Mouse (Mus musculus): Measurements from ENCODE around the gene Rnf144a. TPM values are rescaled to one million over a fixed set of nuclear protein-coding genes. Genes with fewer than 3 reads are reported as not detected.

Rnf144a gene
- polyA plus RNA-seq, 1 experiment from 2014 or later: 35.1 TPM

DNA sequence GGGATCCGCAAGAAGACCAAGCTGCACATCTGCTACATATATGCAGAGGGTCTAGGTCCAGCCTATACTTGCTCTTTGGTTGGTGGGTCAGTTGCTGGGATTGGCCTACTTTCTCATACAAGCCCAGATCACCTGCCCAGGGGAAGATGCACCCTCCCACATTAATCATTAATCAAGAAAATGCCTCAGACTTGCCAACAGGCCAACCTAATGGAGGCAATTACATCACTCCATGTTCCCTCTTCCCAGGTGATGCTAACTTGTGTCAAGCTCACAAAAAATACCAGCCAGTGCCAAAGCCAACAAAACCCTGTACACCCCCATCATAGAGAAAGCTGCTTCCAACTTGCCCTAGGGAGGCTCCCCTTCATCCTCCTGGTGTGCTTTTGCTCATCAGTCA, 14.3 kb downstream of the Rnf144a start:
- no peaks in the 10 kb centered on the region for H3K9me3 ChIP-seq (ENCODE audit: low read length)
- no peak overlapping the region for H3K4me2 ChIP-seq (replicated peaks; ENCODE audit: low read depth, low read length)
- 100% methylated on average over 1 of the region's 1 CpGs for WGBS
- ATAC-seq (ENCODE audit: low FRiP score, low TSS enrichment): 0 out of 2 replicates have a peak, but pooled peaks have one; percentile 34
- H3K4me1 ChIP-seq (ENCODE audit: insufficient read depth, low read length): peaks cover 47% of the 10 kb centered on the region
- no peak overlapping the region for H3K9ac ChIP-seq (replicated peaks; ENCODE audit: low read length)
- H3K4me3 ChIP-seq (ENCODE audit: low read length): no peak overlapping the region
- H3K27ac ChIP-seq (ENCODE audit: low read length): peak overlapping the region; percentile 67; the same call in 1 of the 2 replicates
- no peaks in the 10 kb centered on the region for H3K27me3 ChIP-seq (ENCODE audit: insufficient read depth, low read length)
- 0 out of 2 replicates have a peak, but pooled peaks cover 5% of the 10 kb centered on the region for H3K36me3 ChIP-seq (ENCODE audit: insufficient read depth, low read length)

DNA sequence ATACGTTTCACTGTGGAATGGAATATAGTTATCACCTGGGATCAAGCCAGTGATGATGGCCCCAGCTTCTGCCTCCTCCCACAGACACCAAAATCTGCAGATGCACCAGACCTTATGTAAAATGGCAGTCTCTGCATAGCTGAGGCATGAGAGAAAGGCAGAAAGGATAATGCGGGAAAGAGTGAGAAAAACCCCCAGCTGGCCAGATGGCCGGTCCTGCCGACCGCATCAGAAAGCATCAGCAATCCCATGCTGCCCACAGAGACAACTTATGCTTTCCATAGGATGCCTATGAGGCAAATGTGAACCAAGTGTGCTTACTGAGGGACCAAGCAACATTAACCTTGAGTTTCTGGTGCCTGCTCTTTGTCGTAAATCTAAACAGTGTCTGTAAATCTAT, 15.7 kb downstream of the Rnf144a start:
- Histone ChIP-seq H3K27ac (ENCODE audit: low read length) (no peak overlapping the region), H3K4me3 (ENCODE audit: low read length) (no peak overlapping the region), H3K9ac (replicated peaks; ENCODE audit: low read length) (no peak overlapping the region), H3K4me1 (ENCODE audit: insufficient read depth, low read length) (peaks cover 41% of the 10 kb centered on the region), H3K36me3 (ENCODE audit: insufficient read depth, low read length) (0 out of 2 replicates have a peak, but pooled peaks cover 5% of the 10 kb centered on the region), H3K9me3 (ENCODE audit: low read length) (no peaks in the 10 kb centered on the region), H3K27me3 (ENCODE audit: insufficient read depth, low read length) (no peaks in the 10 kb centered on the region), H3K4me2 (replicated peaks; ENCODE audit: low read depth, low read length) (no peak overlapping the region)
- WGBS: 63% methylated on average over 6 of the region's 6 CpGs
- ATAC-seq (ENCODE audit: low FRiP score, low TSS enrichment): no peak

DNA sequence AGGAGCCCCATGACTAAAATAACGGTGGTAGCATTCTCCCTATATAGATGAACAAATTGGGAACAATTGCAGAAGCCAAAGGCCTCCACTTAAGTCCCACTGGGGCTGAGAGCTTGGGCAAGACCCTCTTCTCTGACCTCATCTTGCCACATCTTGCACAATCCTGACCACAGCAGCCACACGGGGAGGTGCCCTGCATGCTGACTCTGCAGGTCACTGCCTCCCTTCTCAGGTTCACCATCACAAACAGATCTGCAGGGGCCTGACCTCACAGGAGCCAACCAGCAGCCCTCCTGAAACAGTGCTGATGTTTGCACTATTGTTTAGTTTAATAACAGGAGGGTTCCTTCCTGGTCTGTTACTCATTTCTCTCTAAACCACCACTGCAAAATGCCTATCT, 16.5 kb downstream of the Rnf144a start:
- H3K36me3 ChIP-seq (ENCODE audit: insufficient read depth, low read length): 0 out of 2 replicates have a peak, but pooled peaks cover 5% of the 10 kb centered on the region
- peaks cover 37% of the 10 kb centered on the region for H3K4me1 ChIP-seq (ENCODE audit: insufficient read depth, low read length)
- H3K27me3 ChIP-seq (ENCODE audit: insufficient read depth, low read length): no peaks in the 10 kb centered on the region
- H3K4me2 ChIP-seq (replicated peaks; ENCODE audit: low read depth, low read length): no peak overlapping the region
- H3K4me3 ChIP-seq (ENCODE audit: low read length): no peak overlapping the region
- WGBS: 52% methylated on average over 2 of the region's 2 CpGs
- H3K27ac ChIP-seq (ENCODE audit: low read length): 0 out of 2 replicates have a peak overlapping the region, but pooled peaks have one; percentile 4
- no peak overlapping the region for H3K9ac ChIP-seq (replicated peaks; ENCODE audit: low read length)
- no peaks in the 10 kb centered on the region for H3K9me3 ChIP-seq (ENCODE audit: low read length)
- peak; percentile 69; the same call in 1 of the 2 replicates for ATAC-seq (ENCODE audit: low FRiP score, low TSS enrichment)

GRCm38 (mm10) chr12:26394485-26395470, 20.3 kb downstream of the Rnf144a start:
- H3K36me3 ChIP-seq (ENCODE audit: insufficient read depth, low read length): no peaks in the 10 kb centered on the region
- 0 out of 2 replicates have a peak, but pooled peaks have one; percentile 23 for ATAC-seq (ENCODE audit: low FRiP score, low TSS enrichment)
- H3K27ac ChIP-seq (ENCODE audit: low read length): no peak overlapping the region
- no peak overlapping the region for H3K9ac ChIP-seq (replicated peaks; ENCODE audit: low read length)
- peaks cover 21% of the 10 kb centered on the region for H3K4me1 ChIP-seq (ENCODE audit: insufficient read depth, low read length)
- no peaks in the 10 kb centered on the region for H3K27me3 ChIP-seq (ENCODE audit: insufficient read depth, low read length)
- no peak overlapping the region for H3K4me2 ChIP-seq (replicated peaks; ENCODE audit: low read depth, low read length)
- no peak overlapping the region for H3K4me3 ChIP-seq (ENCODE audit: low read length)
- H3K9me3 ChIP-seq (ENCODE audit: low read length): no peaks in the 10 kb centered on the region
- WGBS: 70% methylated on average over 13 of the region's 13 CpGs

DNA sequence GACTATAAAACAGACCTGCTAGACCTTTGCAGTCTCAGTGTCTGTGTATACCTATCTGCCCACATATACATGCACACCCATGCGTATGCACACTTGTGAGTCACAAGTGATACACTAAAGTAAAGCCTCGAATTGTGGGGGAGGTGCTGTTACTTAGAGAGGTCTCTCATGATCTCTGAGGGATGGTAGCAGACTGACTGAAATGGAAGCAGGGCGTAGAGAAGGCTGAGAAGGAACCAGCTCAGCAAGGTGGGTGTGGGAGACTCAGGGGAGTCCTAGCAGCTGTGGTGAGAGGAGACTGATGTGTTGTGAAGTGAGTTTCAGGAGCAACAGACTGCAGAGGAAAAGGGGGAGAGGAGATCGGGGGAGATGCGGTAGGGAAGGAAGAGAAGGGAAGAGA, 21.8 kb downstream of the Rnf144a start:
- no peaks in the 10 kb centered on the region for H3K9me3 ChIP-seq (ENCODE audit: low read length)
- H3K36me3 ChIP-seq (ENCODE audit: insufficient read depth, low read length): peaks cover 11% of the 10 kb centered on the region
- no peak overlapping the region for H3K4me3 ChIP-seq (ENCODE audit: low read length)
- H3K4me2 ChIP-seq (replicated peaks; ENCODE audit: low read depth, low read length): no peak overlapping the region
- H3K4me1 ChIP-seq (ENCODE audit: insufficient read depth, low read length): peaks cover 13% of the 10 kb centered on the region; the same call in 1 of the 2 replicates
- WGBS: 71% methylated on average over 5 of the region's 5 CpGs
- no peaks in the 10 kb centered on the region for H3K27me3 ChIP-seq (ENCODE audit: insufficient read depth, low read length)
- no peak overlapping the region for H3K9ac ChIP-seq (replicated peaks; ENCODE audit: low read length)
- no peak for ATAC-seq (ENCODE audit: low FRiP score, low TSS enrichment)
- H3K27ac ChIP-seq (ENCODE audit: low read length): no peak overlapping the region

- Histone ChIP-seq H3K36me3 (ENCODE audit: insufficient read depth, low read length) (peaks cover 13% of the 10 kb centered on the region), H3K27me3 (ENCODE audit: insufficient read depth, low read length) (no peaks in the 10 kb centered on the region), H3K4me2 (replicated peaks; ENCODE audit: low read depth, low read length) (no peak overlapping the region), H3K9ac (replicated peaks; ENCODE audit: low read length) (no peak overlapping the region), H3K4me1 (ENCODE audit: insufficient read depth, low read length) (peaks cover 10% of the 10 kb centered on the region; the same call in 1 of the 2 replicates), H3K9me3 (ENCODE audit: low read length) (no peaks in the 10 kb centered on the region), H3K4me3 (ENCODE audit: low read length) (no peak overlapping the region), H3K27ac (ENCODE audit: low read length) (no peak overlapping the region)
- no peak for ATAC-seq (ENCODE audit: low FRiP score, low TSS enrichment)
- WGBS: 62% methylated on average over 1 of the region's 1 CpGs
These were observed 23.9 kb downstream of the Rnf144a start for GRCm38 (mm10) chr12:26391162-26391561.

DNA sequence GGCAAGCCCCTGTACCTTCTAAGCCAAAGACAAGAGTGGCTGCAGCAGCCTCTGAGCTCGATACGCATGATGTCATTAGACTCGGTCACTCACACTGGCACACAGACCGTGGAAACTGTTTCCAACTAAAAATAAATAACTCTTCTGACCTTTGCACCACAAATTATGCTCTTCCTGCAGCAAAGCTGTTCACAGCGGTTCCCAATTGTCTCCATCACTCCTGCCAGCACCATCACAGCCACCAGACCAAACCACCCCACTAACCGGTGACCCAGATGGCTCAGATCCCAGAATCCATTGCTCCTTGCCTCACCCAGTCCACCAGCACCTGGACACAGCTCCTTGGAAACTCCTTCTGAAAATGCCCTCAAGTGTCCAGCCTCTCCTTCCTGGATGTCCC, 27.5 kb downstream of the Rnf144a start:
- no peak for ATAC-seq (ENCODE audit: low FRiP score, low TSS enrichment)
- no peak overlapping the region for H3K9ac ChIP-seq (replicated peaks; ENCODE audit: low read length)
- no peaks in the 10 kb centered on the region for H3K4me1 ChIP-seq (ENCODE audit: insufficient read depth, low read length)
- H3K4me2 ChIP-seq (replicated peaks; ENCODE audit: low read depth, low read length): no peak overlapping the region
- H3K9me3 ChIP-seq (ENCODE audit: low read length): no peaks in the 10 kb centered on the region
- peaks cover 35% of the 10 kb centered on the region for H3K36me3 ChIP-seq (ENCODE audit: insufficient read depth, low read length)
- no peak overlapping the region for H3K27ac ChIP-seq (ENCODE audit: low read length)
- H3K4me3 ChIP-seq (ENCODE audit: low read length): no peak overlapping the region
- 70% methylated on average over 6 of the region's 6 CpGs for WGBS
- H3K27me3 ChIP-seq (ENCODE audit: insufficient read depth, low read length): no peaks in the 10 kb centered on the region

DNA sequence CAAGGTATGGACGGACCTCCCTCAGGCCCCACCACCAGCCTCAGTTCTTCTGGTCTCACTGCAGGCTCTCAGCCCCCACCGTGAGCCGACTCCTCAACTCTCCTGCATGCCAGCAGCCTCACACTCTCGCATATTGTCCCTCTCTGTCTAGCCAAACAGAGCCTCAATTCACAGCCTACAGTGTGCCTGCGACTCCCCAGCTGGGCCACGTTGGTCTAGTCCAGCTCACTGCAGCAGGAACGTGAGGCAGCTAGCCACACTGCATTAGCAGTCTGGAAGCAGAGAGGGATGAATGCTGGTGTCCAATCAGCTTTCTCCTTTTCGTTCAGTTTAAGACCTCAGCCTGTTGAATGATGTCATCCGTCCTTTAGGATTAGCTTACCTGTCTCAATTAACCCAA, 28.1 kb downstream of the Rnf144a start:
- ATAC-seq (ENCODE audit: low FRiP score, low TSS enrichment): no peak
- whole genome bisulfite sequencing: 83% methylated on average over 9 of the region's 9 CpGs
- H3K4me3 ChIP-seq (ENCODE audit: low read length): no peak overlapping the region
- no peak overlapping the region for H3K9ac ChIP-seq (replicated peaks; ENCODE audit: low read length)
- no peaks in the 10 kb centered on the region for H3K27me3 ChIP-seq (ENCODE audit: insufficient read depth, low read length)
- H3K36me3 ChIP-seq (ENCODE audit: insufficient read depth, low read length): peaks cover 36% of the 10 kb centered on the region
- no peaks in the 10 kb centered on the region for H3K4me1 ChIP-seq (ENCODE audit: insufficient read depth, low read length)
- no peaks in the 10 kb centered on the region for H3K9me3 ChIP-seq (ENCODE audit: low read length)
- no peak overlapping the region for H3K4me2 ChIP-seq (replicated peaks; ENCODE audit: low read depth, low read length)
- no peak overlapping the region for H3K27ac ChIP-seq (ENCODE audit: low read length)

- Histone ChIP-seq H3K4me3 (ENCODE audit: low read length) (no peak overlapping the region), H3K9me3 (ENCODE audit: low read length) (no peaks in the 10 kb centered on the region), H3K27ac (ENCODE audit: low read length) (no peak overlapping the region), H3K4me1 (ENCODE audit: insufficient read depth, low read length) (no peaks in the 10 kb centered on the region), H3K27me3 (ENCODE audit: insufficient read depth, low read length) (no peaks in the 10 kb centered on the region), H3K4me2 (replicated peaks; ENCODE audit: low read depth, low read length) (no peak overlapping the region), H3K36me3 (ENCODE audit: insufficient read depth, low read length) (peaks cover 36% of the 10 kb centered on the region), H3K9ac (replicated peaks; ENCODE audit: low read length) (no peak overlapping the region)
- WGBS: 71% methylated on average over 2 of the region's 2 CpGs
- ATAC-seq (ENCODE audit: low FRiP score, low TSS enrichment): no peak
These were observed 28.9 kb downstream of the Rnf144a start for GRCm38 (mm10) chr12:26386189-26386588.

DNA sequence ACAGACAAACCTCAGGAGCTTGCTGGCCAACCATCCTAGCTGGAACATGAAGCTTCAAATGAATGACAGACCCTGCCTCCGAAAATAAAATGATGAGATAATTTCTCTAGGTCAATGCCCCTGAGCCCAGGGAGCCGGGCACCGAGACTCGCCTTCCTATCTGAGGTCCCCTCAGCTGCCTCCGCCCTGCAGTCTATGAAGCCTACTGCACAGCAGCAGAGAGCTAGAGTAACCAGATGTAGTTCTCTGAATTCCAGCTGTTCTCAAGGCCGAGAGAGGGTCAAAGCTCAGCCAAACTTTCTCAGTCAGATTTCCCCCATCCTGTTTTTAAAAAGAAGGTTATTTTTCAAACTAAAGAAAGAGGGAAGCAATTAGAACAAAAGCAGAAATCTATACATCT, 29.3 kb downstream of the Rnf144a start:
- Histone ChIP-seq H3K4me1 (ENCODE audit: insufficient read depth, low read length) (no peaks in the 10 kb centered on the region), H3K4me3 (ENCODE audit: low read length) (no peak overlapping the region), H3K9me3 (ENCODE audit: low read length) (no peaks in the 10 kb centered on the region), H3K9ac (replicated peaks; ENCODE audit: low read length) (no peak overlapping the region), H3K4me2 (replicated peaks; ENCODE audit: low read depth, low read length) (no peak overlapping the region), H3K27ac (ENCODE audit: low read length) (no peak overlapping the region), H3K36me3 (ENCODE audit: insufficient read depth, low read length) (peaks cover 36% of the 10 kb centered on the region), H3K27me3 (ENCODE audit: insufficient read depth, low read length) (no peaks in the 10 kb centered on the region)
- ATAC-seq (ENCODE audit: low FRiP score, low TSS enrichment): no peak
- 84% methylated on average over 6 of the region's 6 CpGs for WGBS

Measured in kidney, embryonic 16.5 days (tissue).